Mouse (Mus musculus) erythroblast, embryonic 14.5 days (primary cell): ENCODE measurements around the gene Tcf20.

Experiments
- GATA1 ChIP-seq: IDR thresholded peaks from 2 replicates; pipeline ENCODE4 v1.6.1; 2012; ENCODE audit warnings: low read length, inconsistent platforms, mixed read lengths
- TAL1 ChIP-seq: IDR thresholded peaks from 3 replicates; pipeline ENCODE4 v1.6.1; 2012; ENCODE audit warnings: low read length, inconsistent platforms, mixed read lengths

DNA sequence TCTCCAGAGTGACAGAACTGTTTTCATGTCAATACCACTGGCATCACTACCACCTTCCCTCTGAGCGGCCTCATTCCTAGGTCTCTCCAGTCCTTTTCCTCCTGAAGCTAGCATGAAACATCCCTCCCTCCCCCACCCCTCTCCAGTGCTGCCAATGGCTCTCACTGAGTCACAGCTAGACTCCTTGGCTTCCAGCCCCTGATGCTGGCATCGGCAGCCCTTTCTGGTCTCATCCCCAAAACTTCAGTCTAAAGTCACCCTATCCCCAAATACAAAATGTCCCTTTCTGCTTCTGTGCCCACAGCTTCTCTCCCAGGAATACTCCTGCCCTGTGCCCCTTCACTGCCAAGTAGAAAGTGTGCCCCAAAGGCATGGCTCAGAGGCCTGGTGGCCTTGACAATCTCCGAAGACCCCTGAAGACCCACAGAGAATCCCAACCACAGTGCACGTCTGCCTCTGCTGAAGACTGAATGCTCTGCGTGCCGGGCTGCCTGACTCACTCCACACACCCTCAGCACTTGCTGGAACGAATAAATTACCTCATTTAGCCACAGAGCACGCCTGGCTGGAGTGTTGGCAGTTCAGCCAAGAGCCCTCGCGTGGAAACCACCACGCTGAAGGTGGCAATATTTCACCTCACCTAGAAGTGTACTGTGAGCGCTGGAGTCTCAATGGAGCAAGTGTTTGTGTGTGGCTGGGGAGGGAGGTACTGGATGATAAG is 47.0 kb downstream of the Tcf20 start:
- TF ChIP-seq TAL1 = no peak
- TF ChIP-seq GATA1 = no peak
